Mouse (Mus musculus): ENCODE measurements around the gene Gipc3. TPM values are rescaled to one million over a fixed set of nuclear protein-coding genes. Genes with fewer than 3 reads are reported as not detected.
A peak's percentile ranks its signal among the peaks of the same experiment; 100 is the strongest.

Gene Gipc3
- total RNA-seq, 4 experiments from 2014 or later = 1.3 to 2.2 (median 1.7) TPM

DNA sequence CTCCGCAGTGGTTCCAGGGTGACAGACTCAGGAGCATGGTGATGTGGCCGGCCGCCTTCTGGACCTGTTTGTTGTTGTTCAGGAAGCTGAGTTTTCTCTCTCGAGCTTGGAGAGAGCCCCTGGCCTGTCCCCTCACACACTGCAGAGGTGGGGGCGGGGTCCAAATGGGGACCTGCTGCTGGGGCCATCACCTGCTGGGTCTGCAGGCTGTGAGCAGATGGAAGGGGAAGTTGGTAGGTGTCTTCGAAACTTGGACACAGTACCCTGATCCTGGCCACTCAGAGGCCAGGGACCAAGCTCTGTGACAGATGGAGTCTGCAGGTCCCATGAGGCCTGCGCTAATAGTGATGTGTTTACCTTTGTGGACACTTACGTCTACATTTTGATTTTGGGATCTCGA, 41.7 kb downstream of the Gipc3 start:
- no peak for DNase-seq (ENCODE audit: low spot score in 2 of 2)

DNA sequence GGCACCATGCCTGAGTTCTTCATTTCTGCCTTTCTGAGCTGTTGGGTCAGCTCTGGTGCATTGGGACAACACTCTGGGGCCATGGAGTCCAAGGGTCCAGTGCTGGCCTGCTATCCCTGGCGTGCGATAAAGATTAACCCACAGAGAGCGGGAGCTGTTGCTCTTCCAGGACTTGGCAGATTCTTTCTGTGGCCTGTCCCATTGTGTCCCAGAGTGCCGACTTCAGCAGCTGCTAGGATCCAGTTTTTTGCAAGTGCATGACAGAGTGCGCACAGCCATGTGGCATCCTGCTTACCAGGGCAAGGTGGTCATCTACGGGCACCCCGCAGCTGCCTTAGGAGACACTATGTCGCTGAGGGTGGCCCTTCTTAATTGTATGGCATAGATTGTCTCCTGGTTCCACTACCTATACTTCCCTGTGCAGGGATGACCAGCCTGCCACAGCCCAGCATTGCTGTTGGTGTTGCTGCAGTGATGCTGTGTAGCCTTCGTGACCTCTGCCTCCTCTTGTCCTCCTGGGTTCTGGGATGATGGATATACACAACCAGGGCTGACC, 42.6 kb downstream of the Gipc3 start:
- DNase-seq (ENCODE audit: low spot score in 2 of 2) = no peak

DNA sequence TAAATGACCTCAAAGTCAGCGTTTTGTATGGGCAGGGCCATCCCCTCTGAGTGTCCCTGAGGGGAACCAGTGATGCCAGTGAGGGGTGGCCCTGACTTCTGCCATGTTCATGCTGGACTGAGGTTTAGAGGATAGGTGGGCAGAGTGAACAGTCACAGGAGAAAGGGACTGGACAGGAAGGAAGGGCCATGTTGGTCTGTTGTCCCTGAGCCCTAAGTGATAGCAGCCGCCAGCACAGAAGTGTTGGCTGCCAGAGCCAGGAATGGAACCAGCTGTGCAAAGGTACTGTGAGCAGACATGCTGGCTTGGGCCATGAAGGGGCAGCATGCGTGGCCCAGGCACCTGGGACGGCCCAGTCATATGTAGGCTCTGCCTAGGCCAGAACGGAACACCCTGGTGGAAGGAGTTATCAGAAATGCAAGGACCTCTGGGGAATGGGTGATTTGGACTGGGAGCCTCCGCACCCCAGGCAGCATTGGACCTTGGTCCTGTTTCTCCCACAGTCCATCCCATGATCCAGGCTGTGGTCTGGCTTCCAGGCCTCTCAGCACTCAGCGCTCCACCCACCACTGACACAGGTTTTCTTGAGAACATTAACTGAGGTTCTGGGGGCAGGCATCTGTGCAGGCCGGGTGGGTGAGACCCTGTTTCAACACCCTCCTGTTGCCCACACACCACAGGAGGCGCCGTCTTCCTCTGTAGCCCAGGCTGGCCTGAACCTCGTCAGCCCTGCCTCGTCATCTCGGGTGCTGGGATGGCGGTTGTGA, 43.3 kb downstream of the Gipc3 start:
- DNase-seq (ENCODE audit: low spot score in 2 of 2) = no peak

DNA sequence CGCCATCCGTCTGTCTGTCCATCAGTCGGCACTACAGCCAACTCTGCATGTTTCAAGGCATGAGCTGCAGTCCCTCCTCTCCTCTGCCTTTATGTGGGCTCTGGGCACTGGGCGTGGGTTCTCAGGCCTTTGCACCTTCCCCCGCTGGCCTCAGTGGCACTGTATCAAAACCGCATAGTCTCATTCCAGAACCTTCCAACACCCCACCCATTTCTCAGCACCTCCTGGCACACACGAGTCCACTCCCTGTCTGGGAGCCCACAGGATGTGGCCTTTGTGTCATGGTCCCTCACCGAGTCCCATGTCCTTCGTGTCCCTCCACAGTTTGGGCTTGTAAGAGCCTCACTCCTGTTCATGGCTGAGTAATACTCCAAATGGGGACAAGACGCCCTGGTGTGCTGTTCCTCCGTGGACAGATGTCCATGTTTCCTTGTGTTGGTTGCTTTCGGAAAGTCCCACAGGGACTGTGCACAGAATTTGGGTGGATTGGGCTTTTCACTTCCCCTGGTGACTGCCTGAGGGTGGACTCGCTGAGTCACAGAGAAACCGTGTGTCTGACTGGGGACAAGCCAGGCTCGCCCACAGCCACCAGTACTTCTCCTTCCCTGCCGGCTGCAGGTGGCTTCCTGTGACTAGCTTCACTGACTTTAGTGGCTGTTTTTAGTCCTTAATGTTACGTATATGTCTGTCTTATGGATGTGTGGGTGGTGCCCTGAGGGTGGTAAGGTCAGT, 44.5 kb downstream of the Gipc3 start:
- peak in 1 of 2 experiments; percentile 57 for DNase-seq (ENCODE audit: low spot score in 2 of 2)

DNA sequence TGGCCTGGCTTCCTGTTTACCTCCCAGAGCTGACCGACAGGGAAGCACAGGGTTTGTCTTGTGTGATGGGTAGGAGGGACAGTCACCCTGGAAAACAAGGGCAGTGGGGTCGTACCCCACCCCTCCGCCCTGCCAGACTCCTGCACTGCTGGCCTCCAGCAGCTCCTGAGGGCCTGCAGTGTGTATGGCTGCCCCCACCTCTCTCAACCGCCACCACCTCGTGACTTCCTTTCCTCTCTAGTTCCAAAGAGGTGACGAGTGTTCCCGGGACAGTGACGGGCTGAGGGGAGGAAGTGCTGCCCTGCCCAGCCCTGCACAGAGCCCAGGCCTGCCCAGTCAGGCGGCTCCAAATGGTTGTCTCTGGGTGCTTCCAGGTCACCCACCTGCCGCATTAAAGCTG, 45.2 kb downstream of the Gipc3 start:
- DNase-seq (ENCODE audit: low spot score in 2 of 2) = no peak

DNA sequence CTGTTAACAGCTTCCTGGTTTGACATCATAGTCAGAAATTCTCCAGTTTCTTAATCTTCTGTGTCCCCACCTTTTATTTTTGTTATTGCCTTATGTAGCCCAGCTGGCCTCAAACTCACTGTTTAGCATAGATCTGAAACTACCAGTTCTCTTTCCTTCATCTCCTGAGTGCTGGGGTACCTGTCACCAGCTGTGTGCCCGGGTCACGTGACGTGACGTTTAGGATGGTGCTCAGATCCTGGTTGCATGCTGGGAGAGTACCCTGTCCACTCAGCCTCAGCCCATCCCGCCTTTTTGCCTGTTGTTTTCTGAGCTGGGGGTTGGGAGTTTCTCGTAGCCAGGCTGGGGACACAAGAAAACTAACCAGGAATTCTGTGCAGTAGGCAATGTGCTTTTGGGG, 45.8 kb downstream of the Gipc3 start:
- no peak for DNase-seq (ENCODE audit: low spot score in 2 of 2)

DNA sequence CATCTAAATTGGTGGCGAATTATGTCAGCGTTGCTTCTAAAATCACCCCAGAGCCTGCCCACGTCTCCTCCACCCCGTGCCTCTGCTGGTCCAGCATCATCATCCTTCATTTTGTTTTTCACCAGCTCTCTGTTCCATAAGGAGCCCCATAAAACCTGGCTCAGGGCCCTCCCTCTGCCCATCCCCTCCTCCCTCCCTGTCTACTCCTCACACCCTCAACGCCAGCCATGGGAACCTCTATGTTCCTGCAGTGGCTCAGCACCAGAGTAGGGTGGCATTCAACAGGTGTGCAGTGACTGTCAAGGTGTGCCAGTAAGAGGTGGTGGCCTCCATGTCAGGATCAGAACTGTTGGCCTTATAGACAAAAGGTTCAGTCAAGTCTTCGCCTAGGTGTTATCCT, 47.9 kb downstream of the Gipc3 start:
- DNase-seq (ENCODE audit: low spot score in 2 of 2) = no peak

DNA sequence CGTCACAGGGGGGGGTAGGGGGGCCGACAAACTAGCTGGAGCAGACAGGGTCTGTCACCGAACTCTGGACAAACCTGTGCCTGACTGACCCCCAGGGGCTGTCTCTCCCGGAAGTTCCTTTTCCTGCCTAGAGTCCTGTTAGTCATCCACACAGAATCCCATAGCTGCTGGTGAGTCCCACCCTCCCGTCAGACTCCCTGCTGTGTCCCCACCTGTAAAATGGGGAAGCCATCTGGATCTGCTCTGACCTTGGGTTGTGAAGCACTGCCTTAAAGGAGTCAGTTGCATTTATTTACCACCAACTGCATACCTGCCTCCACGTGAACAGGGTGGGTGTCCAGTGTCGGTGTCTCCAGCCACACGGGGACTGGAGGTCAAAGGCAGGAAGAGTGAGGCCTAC, 48.6 kb downstream of the Gipc3 start:
- DNase-seq (ENCODE audit: low spot score in 2 of 2) = no peak

DNA sequence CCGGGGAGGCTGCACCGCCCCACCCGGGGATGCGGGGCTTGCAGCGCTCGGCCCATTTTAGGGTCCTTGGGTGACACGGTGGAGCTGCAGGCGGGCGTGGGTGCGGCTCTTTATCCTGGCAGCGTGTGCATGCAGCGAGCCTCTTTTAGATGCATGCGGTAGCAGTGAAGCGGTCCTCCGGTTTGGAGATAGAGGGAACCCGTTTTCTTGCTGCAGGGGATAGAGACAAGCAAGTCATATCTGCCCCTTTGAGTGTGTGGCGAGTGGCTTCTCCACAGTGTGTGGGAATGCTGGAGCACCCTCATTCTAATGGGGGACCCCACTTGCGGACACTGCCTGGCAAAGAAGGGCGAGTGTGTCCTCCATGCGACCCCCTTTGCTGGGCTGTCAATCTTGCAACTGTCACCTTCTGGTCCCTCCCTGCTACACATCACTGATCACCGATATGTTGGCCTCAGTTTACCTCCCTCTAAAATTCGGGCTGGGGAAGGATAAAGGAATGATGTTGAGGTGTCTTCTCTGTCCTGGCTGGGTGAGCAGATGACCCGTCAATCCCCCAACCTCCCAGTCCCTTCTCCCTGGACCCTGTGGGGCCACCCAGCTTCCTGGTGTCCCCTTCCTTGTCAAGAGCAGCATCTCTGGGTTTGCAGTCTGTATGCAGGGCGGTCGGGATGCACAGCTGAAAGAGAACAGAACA, 49.6 kb downstream of the Gipc3 start:
- DNase-seq (ENCODE audit: low spot score in 2 of 2) = no peak

DNA sequence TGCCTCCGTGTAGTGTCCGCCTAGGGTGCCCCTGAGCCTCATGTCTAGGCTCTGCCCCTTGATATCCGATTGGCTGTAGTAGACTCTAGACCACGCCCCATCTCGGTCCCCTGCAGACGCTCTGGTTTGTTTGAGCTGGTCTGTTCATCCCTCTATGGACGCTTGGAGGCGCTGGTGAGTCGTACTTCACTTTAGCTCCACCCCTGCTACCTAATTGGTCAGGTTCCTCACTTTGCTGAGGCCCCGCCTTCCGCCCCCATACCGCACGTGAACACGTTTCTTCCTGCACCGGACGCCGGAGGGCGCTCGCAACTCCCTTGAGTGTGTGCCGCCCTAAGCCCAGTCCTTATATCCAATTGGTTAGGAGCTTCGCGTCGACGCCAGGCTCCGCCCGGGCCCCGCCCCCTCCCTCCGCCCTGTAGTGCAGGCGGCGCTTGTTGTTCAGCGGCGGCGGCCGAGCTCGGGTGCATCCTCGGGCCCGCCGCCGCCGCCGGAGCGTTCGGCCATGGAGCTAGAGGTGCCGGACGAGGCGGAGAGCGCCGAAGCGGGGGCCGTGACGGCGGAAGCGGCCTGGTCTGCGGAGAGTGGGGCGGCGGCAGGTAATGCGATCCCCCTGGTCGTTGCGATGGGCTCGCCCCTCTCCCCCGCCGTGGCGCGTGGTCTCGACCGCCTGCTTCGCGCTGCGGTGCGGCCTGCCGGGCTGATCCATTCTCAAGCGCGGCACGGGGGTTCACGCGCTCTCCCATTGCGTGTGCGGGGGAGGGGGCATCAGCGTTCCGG, 50.3 kb downstream of the Gipc3 start, which contains the start of gene Pip5k1c:
Pip5k1c (plus strand) TSS at position 410 of the 780 bp plus-strand sequence.
- DNase-seq (ENCODE audit: low spot score in 2 of 2) = peak; percentile 100

DNA sequence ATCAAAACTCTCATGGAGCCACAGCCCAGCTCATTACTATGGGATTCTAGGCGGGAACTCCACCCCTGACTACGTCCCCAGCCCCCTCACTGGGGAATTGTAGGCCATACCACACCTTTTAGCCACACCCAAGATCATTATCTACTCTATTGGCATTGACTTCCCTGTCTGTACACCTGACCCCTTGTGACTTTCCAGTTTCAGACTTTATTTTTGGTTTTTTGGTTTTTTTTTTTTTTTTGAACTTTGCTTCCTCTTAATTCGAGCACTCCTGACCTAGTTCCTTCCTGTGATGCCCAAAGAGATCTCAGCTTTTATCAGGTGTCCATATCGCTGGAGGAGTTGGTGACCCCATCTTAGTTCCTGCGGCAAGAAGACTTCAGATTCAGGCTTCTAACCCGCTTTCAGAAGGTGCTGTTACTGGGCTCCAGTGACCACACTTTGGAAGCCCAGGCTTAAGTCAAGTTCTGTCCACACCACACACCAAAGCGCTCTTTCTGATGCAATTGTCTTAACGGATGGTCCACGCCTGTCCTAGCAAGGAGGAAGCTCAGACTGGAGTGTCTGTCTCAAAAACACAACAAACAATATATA, 51.5 kb downstream of the Gipc3 start, which contains the start of gene Tjp3:
Tjp3 (minus strand) TSS at position 71 of the 594 bp plus-strand sequence.
- no peak for DNase-seq (ENCODE audit: low spot score in 2 of 2)

DNA sequence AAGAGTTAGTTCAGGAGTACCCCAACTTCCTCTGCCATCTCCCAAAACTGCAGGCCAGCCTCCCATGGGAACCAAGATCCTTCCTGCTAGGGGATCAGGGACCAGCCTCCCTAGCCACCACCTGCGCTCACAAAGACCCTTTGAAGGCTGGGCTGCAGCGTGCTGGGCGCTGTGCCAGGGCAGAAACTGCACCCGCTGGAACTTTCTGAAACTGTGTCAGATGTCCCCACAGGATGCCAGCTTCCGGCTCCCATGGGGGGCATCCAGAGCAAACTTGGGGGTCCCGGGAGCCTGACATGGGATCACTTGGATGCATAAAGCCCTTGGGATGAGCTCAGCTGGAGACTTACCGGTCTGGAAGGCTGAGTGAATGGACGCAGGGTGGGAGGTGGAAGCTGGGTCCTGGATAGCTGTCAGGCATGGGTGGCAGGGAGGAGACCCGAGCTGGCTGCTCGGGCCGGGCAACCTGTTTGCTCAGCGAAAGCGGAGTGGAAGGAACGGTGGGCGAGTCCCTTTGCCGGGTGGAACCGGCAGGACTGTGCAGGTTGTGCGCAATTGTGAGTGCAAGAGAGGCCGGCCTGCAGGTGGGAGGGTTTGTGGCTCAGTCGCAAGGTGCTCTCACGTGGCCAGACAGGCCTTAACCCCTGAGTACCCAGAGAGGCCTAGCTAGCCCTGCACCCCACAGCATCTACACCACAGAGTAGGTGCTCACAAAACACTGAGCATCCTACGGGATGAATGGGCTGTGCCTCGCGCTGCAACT, 52.2 kb downstream of the Gipc3 start:
- DNase-seq (ENCODE audit: low spot score in 2 of 2) = no peak

DNA sequence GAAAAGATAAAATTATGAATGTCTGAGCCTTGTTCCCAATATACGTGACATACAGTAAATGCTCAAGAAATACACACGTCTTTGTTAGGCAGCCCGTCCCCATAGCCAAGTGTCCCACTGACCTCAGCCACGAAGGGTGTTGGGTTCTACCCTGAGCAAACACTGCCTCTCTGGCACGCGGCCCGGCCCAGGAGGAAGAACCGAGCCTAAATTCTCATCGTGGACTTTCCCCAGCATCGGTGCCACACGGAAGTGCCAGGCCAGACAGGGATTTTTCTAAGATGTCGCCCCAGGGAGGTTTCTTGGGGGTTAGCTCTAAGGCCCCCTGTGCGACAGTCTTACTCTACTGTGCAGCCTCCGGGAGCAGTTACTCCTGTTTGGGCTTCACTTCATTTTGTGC, 53.3 kb downstream of the Gipc3 start:
- no peak for DNase-seq (ENCODE audit: low spot score in 2 of 2)

DNA sequence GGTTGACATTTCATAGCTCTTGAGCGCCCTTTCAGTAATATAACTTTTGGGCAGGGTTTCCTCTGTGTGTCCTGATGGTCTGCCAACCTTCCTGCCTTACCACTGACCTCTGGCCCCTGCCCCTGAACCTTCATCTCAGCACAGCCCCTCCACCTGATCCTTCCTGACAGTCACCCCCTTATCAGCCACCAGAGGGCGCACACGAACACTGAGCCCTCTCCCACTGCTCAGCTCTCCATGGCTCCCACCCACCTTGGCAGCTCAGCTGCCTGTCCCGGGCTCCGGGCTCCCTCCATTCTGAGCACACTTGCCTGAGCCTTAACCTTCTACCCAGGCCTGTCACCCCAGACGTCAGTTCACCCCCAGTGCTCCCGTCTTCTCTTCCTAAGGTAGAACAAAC, 53.8 kb downstream of the Gipc3 start:
- peak in 1 of 2 experiments; percentile 67 for DNase-seq (ENCODE audit: low spot score in 2 of 2)

DNA sequence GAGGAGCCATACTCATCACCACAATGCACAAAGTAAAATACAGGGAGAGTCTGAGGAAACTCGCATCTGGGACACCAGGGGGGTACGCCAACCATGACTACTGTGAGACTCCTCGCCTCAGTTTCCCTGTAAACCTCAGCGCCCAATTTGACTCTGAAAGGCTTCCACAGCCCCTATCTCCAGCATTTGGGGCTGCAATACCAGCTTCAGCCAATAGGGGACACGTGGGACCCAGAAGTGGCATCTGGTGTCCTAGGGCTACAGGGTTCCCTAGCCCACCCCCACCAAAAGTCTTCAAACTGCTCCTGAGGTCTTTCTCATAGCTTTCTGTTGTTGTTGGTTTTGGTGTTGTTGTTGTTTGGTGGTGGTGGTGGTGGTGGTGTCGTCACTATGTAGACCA, 54.5 kb downstream of the Gipc3 start:
- no peak for DNase-seq (ENCODE audit: low spot score in 2 of 2)

DNA sequence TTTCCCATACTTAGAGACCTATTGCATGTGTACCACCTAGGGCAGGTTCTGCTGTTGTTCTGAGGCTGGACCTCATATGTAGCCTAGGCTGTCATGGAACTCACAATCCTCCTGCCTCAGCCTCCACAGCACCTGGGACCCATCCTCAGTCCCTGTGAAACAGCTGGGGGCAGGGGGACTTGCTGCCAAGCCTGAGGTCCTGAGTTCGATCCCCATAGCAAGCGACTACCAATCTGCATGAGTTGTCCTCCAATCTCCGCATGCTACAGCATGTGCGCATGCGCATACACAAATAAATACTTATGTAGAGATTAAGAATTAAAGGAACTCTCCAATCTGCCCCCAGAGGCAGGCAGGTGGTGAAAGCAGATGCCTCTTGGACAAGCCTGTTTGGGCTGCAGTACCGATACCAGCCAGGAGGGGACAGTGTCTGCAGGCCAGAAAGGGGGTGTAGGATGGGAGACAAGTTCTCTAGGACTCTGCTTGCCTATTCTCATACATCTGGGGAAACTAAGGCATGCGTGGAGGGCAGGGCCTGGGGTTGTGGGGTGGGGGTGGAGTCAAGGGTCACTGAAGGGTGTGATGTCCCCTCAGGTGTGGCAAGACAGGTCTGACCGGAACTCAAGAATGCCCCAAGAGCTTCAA, 55.4 kb downstream of the Gipc3 start:
- DNase-seq (ENCODE audit: low spot score in 2 of 2) = no peak

DNA sequence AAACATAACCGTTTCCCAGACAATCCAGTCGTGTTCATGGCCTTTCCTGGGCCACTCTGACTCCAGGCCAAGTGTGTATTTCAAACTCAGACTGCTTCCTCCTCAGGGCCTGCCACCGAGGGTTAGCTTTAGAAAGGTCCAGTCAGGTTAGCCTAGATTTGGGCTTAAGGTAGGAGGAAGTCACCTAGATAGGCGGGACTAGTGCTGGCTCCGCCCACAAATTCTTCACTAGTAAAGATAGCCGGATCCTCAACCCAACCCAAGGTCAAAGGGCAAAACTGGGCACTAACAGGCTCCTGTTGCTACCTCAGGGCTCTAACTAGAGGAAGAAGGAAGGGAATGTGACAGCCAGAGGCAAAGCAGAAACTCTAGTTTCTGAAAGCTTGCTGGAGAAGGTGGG, 56.5 kb downstream of the Gipc3 start:
- DNase-seq (ENCODE audit: low spot score in 2 of 2) = no peak

DNA sequence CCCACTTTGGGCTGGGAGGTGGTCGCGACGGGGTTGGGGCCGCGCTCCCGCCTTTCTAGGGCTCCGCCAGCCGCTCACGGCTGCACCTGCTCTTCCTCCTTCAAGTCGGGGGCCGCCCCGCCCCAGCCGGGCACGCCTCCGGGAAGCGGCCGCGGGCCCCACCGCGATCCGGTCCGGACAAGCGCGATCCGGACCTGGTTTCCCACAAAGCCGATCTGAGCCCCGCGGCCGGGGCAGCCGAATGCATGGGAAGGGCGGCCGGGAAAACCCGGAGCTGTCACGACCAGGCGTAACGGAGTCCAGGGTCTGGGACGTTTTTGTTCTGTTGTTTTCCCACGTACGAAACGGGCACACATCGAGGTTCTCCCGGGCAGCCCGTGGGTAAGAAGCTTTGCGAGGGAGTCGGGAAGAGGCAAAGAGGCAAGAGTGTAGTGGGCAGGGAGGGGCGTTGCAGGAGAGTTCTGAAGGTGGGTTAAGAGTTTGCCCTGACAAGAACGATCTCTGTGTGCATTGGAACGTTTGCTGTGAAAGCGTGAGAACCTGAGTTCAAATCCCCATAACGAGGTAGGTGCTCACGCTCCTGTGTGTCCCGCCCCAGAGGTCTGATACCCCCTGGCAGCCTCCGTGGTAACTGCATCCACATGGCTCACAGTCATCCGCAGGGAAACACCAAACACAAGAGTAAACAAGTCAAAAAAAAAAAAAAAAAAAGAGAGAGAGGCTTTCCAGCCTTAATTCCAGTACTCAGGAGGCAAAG, 57.2 kb downstream of the Gipc3 start:
- DNase-seq (ENCODE audit: low spot score in 2 of 2) = peak in 1 of 2 experiments; percentile 72

Measured in layer of hippocampus, adult 8-10 months (tissue).